Mouse (Mus musculus) forelimb bud, embryonic 11.5 days (tissue): ENCODE measurements at regions not wholly inside any gene's neighbourhood (a gene's known extent, or its start where the extent isn't known, plus 50 kb on each side); places are given as distances from the start of the nearest gene placed in this dataset.

Experiments
- DNase-seq: peaks from one replicate; pipeline ENCODE4 v3.0.0-alpha.2; 2012; ENCODE audit warnings: low read depth, low spot score

- DNase-seq = no peak
Observed at GRCm38 (mm10) chr13:113536306-113536705, 82.1 kb downstream of the Snx18 start.

GRCm38 (mm10) chr13:113534664-113535455 lies 83.5 kb downstream of the Snx18 start:
- DNase-seq = peak; percentile 36

- no peak for DNase-seq
Observed at GRCm38 (mm10) chr13:113533884-113534445, 84.4 kb downstream of the Snx18 start.

GRCm38 (mm10) chr13:113526997-113527396 lies 91.4 kb downstream of the Snx18 start:
- DNase-seq = no peak

- DNase-seq = no peak
Observed at GRCm38 (mm10) chr13:113523503-113523902, 94.9 kb downstream of the Snx18 start.

- no peak for DNase-seq
Observed at GRCm38 (mm10) chr13:113518144-113518543, 100.2 kb downstream of the Snx18 start.

GRCm38 (mm10) chr13:113516102-113516501 lies 102.3 kb downstream of the Snx18 start:
- no peak for DNase-seq

- peak; percentile 44 for DNase-seq
Observed at GRCm38 (mm10) chr13:113515162-113515600, 103.2 kb downstream of the Snx18 start.

GRCm38 (mm10) chr13:113509403-113510185 lies 108.8 kb downstream of the Snx18 start:
- DNase-seq = no peak

- no peak for DNase-seq
Observed at GRCm38 (mm10) chr13:113508124-113508728, 110.1 kb downstream of the Snx18 start.

- DNase-seq = no peak
Observed at GRCm38 (mm10) chr13:113502528-113502927, 115.8 kb downstream of the Snx18 start.

- no peak for DNase-seq
Observed at GRCm38 (mm10) chr13:113502059-113502458, 116.3 kb downstream of the Snx18 start.

- DNase-seq = no peak
Observed at GRCm38 (mm10) chr13:113500373-113500990, 117.9 kb downstream of the Snx18 start.

- no peak for DNase-seq
Observed at GRCm38 (mm10) chr13:113499079-113499710, 119.2 kb downstream of the Snx18 start.

- no peak for DNase-seq
Observed at GRCm38 (mm10) chr13:113495595-113496285, 122.6 kb downstream of the Snx18 start.

GRCm38 (mm10) chr13:113495136-113495535 lies 123.2 kb downstream of the Snx18 start:
- no peak for DNase-seq

GRCm38 (mm10) chr13:113494688-113495087 lies 123.7 kb downstream of the Snx18 start:
- DNase-seq = no peak

- no peak for DNase-seq
Observed at GRCm38 (mm10) chr13:113489951-113490822, 128.2 kb downstream of the Snx18 start.

- no peak for DNase-seq
Observed at GRCm38 (mm10) chr13:113486368-113486955, 131.9 kb downstream of the Snx18 start.
